Mouse (Mus musculus): ENCODE results near the gene Fcrlb.
A peak's percentile ranks its signal among the peaks of the same experiment; 100 is the strongest.

Fcrlb gene

GRCm38 (mm10) chr1:170868107-170868904 is 44.4 kb downstream of the Fcrlb start:
- DNase-seq (ENCODE audit: low spot score) = peak; percentile 92

- DNase-seq (ENCODE audit: low spot score) = peak; percentile 95
These were observed 45.0 kb downstream of the Fcrlb start, which contains the start of gene Atf6 for GRCm38 (mm10) chr1:170867691-170868105. Atf6 (minus strand) TSS chr1:170867771.

GRCm38 (mm10) chr1:170866992-170867690 is 45.6 kb downstream of the Fcrlb start:
- peak; percentile 76 for DNase-seq (ENCODE audit: low spot score)

GRCm38 (mm10) chr1:170865406-170865805 is 47.3 kb downstream of the Fcrlb start:
- no peak for DNase-seq (ENCODE audit: low spot score)

GRCm38 (mm10) chr1:170864754-170865153 is 48.0 kb downstream of the Fcrlb start:
- no peak for DNase-seq (ENCODE audit: low spot score)

DNA sequence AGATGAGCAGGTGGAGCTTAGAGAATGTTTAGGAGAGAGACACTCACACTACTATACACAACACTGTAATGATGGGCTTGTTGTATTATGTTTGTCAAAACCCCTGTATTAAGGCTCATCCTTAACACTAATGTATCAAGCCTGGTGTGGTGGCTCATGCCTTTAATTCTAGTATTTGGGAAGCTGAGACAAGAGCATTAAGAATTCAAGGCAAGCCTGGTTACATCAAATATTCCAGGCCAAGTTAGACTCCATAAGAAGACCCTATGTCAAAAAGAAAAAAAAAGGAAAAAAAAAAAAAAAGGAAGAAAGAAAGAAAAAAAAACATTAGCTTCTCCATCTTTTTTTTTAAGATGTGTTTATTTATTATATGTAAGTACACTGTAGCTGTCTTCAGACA is 48.5 kb downstream of the Fcrlb start:
- no peak for DNase-seq (ENCODE audit: low spot score)

DNA sequence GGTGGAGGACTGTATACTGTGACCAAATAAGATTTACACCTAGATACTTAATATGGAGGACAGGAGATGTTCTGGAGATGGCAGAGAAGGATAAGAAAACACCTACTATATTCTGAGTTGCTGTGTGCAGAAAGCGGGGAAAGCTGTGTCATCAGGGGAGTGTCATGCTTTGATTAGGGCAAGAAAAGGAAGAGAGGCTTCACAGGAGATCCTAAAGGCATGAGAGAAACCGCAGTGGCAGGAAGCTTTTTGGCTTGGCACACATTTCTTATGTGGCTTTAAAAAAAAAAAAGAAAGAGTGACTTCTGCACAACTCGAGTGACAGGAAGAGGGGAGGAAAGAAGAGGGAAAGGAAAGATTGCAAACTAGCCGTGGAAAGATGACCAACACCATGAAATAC is 49.7 kb downstream of the Fcrlb start:
- DNase-seq (ENCODE audit: low spot score) = no peak

- DNase-seq (ENCODE audit: low spot score) = no peak
These were observed 50.4 kb downstream of the Fcrlb start for GRCm38 (mm10) chr1:170862435-170862717.

DNA sequence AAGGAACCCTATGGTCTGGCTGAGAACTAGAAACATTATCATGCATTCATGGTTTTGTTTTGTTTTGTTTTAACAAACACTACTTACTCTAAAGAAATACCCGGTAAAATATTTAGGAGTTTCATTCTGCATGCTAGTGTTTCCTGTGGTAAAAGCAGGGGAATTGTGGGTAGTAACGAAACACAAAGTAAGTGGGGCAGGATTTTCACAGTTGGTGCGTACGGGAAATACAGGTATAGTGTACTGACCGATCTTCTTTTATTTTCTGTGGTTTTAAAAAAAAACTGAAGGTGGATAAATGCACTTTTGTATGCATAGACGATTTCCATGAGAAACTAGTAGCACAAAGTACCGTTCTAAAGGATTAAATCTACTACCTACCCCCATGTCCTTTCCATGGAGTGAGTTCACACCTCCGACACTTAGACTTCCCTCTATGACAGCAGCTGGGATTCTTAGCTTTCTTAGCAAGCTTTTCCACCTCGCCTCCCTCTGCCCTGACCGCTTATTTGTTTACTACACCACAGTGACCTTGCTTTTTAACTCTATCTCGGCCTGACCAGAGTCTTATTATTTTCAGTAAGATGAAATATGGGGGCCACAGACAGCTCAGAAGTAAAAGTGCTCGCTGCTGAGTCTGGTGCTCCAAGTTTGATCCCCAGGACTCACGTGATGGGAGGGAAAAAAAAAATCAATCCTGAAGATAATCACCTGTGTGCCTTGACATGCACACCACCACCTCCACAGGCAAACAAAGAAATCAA is 50.9 kb downstream of the Fcrlb start:
- DNase-seq (ENCODE audit: low spot score) = no peak

DNA sequence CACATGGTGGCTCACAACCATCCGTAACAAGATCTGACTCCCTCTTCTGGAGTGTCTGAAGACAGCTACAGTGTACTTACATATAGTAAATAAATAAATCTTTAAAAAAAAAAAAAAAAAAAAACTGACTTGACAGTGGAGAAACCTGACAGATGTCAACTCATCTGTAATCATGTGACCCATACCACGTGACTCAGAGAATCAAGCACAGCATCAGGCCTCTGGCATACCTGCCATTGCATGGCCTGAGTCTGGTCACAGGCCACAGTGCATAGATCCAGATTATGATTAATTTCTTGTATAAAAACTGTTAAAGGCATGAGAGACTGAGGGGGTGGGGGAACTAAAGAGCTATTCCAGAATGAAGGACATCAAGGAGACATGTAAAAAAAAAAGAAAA is 53.9 kb downstream of the Fcrlb start:
- no peak for DNase-seq (ENCODE audit: low spot score)

DNA sequence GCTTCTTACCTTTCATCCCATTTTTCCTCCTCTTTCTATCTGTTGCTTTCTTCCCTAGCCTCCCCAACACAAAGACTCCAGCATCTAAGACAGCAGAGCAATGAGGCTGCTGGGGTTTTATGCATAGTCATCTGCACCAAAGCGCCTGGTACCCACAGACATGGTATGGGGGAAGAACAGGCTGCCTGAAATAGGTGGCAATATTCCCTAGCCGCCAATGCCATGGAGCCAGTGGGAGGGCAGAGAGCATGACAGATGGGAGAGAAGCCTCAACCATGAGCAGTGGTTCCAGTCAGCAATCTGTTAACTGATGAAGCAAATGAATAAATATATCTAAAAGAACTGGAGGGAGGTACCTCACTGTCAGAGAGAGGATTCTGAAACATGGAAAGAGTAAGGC is 55.4 kb downstream of the Fcrlb start:
- DNase-seq (ENCODE audit: low spot score) = no peak
